Mouse (Mus musculus): ENCODE data around the gene Ltc4s.

Gene Ltc4s

GRCm38 (mm10) chr11:50223783-50224662 is 14.4 kb downstream of the Ltc4s start:
- DNase-seq (ENCODE audit: low read depth) = no peak

DNA sequence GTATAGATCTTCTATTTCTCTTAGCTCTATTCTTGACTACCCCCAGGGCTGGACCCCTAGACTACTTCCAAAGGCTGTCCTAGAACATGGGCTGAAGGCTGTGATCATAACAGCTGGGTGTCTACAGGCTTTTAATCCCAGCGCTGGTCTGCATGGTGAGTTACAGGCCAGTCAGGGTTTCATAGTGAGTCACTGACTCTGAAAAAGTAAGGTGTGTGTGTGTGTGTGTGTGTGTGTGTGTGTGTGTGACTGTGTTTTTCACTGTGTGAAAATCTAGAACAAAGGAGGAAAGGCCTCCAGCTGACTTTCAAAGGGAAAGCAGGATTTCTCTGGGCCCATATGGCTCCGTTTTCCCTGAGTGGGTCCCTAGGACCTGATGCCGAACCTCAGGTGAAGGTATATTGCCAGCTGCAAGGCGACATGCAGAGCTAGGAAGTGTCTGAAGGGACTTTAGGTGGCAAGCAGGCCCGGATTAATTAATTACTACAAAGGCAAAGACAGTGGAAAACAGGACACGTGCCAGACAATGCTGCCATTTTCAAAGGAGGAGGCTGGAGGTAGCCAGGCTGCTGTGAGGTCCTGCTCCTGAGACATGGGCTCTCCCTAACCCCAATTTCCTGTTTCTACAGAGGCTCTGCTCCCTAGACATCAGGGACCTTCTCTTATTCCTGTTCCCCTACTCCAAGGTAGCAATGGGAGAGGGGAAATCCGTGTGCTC is 15.7 kb downstream of the Ltc4s start:
- DNase-seq (ENCODE audit: low read depth) = peak; percentile 48

DNA sequence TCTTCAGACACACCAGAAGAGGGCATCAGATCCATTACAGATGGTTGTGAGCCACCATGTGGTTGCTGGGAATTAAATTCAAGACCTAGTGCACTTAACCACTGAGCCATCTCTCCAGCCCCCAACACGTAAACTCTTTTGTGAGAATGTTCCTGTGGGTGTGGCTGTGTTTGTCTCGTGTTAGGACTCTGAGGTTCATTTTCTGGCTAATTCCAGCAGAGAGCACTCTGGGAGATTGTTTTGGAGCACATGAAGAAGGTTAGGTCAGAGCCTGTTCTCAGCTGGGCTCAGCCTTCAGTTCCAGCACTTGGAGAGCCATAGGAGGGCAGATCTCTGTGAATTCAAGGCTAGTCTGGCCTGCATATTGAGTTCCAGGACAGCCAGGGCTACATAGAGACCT is 18.6 kb downstream of the Ltc4s start:
- no peak for DNase-seq (ENCODE audit: low read depth)

DNA sequence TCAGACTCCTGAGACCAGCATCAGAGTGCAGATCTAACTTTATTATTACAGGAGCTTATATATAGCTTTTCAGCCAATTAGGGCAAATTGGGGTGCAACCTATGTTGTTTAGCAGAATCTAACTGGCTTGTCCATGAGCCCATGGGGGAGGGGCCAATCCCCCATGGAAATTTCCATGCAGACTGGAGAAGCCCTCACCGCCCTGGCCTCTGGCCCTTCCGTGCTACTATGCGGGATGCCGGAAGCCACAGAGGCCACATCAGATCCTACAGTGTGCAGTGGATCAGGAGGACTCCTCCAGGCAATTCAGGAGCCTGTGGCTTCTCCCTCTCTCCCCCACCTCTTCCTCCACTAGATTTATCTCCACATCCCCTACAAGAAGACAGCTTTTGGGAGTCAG is 20.6 kb downstream of the Ltc4s start:
- no peak for DNase-seq (ENCODE audit: low read depth)

GRCm38 (mm10) chr11:50216724-50217366 is 21.6 kb downstream of the Ltc4s start:
- no peak for DNase-seq (ENCODE audit: low read depth)

DNA sequence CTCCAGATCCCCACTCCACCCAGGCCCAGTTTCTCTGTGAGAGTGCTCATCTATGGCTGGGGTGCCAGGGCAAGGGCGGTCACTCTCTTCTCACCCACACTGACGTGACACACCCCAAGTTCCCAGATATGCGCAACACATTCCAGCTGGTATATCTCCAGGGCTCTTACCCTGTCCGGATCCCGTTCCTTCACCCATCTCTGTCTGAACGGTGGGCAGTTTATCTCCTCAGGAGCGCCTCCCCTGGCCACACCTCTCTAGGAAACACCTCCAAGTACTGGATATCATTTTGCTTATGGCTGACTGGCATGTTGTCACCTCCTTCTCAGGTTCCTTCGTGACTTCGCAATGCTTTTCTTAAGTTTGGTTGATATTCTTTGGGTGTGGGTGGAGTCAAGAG is 22.8 kb downstream of the Ltc4s start:
- DNase-seq (ENCODE audit: low read depth) = no peak

DNA sequence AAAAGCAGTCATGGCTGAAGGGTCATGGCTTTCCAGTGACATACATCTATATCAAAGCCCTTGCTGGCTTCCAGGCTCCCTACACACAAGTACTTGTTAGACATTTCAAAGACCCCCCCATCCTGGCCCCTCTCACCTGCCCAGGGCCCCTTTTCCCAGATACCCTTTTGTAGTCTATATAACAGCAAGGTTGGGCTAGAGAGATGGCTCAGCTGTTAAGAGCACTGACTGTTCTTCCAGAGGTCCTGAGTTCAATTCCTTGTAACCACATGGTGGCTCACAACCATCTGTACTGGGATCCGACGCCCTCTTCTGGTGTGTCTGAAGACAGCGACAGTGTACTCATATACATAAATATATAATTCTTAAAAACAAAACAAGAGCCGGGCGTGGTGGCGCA is 23.8 kb downstream of the Ltc4s start:
- DNase-seq (ENCODE audit: low read depth) = no peak

GRCm38 (mm10) chr11:50212848-50213758 is 25.3 kb downstream of the Ltc4s start:
- DNase-seq (ENCODE audit: low read depth) = peak; percentile 95

- peak; percentile 88 for DNase-seq (ENCODE audit: low read depth)
Measured at GRCm38 (mm10) chr11:50212060-50212739, 26.2 kb downstream of the Ltc4s start.

DNA sequence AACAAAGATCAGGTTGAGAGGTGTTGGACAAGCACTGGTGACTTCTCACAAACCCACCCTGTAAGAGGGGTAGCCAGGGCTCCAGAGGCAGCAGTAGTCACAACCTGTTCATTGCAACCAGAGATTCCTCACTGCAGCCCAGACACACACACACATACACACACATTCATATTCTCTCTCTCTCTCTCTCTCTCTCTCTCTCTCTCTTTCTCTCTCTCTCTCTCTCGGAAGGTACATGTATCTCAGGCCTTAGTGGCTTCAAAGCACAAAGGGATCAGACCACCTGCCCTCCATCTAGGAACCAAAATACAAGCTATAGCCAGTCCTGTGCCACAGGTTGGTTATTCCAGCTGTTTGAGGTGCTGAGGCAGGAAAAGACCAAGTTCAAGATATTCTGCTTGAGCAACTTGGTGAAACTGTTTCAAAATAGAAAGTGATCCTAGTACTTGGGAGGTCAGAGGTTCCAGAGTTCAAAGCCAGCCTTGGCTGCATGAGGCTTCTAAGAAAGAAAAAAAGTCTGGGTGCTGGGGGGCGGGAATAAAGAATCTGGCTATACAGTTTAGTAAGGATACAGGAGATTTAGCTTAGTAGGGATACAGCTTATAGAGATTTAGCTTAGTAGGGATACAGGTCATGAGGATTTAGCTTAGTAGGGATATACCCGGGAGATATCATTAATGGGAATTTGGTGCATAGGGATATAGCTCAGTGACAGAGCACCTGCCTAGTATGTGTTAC is 26.9 kb downstream of the Ltc4s start:
- DNase-seq (ENCODE audit: low read depth) = peak; percentile 53

GRCm38 (mm10) chr11:50210505-50211151 is 27.8 kb downstream of the Ltc4s start, which contains the start of the genes Sqstm1 and Mgat4b:
Sqstm1 (minus strand) TSS chr11:50210827.
Mgat4b (plus strand) TSS chr11:50210890.
- DNase-seq (ENCODE audit: low read depth) = peak; percentile 88

DNA sequence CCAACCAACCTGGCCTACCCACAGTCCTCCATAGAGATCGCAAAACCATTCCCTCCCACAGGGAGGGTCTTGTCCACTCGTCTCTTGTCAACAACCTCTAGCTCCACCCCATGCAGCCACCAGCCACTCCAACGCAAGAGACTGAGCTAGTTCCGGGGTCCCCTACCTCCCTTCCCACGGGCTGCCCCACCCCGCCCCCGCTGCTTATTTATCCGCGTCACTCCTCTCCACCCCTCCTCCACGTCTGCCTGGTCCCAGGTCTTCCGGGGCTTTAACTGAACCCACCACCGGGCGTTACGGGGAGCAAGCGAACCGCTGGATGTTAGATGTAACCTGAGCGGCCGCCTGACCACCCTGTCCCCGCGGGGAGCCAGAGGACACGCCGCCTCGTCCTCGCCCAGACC is 28.3 kb downstream of the Ltc4s start:
- peak; percentile 96 for DNase-seq (ENCODE audit: low read depth)

- DNase-seq (ENCODE audit: low read depth) = no peak
Measured at GRCm38 (mm10) chr11:50208039-50208438, 30.4 kb downstream of the Ltc4s start.

DNA sequence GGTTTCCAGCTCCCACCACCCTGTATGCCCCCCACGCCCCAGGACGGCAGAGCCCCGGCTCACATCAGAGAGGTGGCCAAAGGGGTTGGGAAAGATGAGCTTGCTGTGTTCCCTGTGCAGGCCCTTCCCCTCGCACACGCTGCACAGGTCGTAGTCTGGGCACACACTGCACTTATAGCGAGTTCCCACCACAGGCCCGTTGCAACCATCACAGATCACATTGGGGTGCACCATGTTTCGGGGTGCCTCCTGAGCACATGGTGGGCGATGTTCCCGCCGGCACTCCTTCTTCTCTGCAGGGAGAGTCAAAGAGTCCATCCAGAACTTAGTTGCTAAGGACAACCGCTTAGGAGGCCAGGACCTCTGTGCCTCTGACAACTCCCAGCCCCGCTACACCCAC is 31.1 kb downstream of the Ltc4s start:
- no peak for DNase-seq (ENCODE audit: low read depth)

DNA sequence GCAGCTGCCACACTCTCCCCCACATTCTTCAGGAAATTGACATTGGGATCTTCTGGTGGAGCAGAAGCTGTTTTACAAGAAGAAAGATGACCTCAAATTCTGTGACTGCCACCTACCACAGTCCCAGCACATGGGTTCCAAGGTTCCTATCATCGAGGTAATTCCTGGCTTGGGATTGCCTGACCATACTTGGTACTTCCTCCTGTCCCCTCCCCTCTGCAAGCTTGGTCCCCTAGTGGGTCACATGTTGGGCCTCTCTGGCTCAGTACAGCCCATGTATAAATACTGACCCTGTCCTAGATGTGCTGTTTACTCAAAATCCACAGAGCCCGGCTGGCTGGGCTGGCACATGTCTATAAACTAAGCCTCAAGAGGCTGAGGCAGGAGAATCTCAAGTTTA is 32.4 kb downstream of the Ltc4s start:
- DNase-seq (ENCODE audit: low read depth) = no peak

GRCm38 (mm10) chr11:50205434-50205833 is 33.0 kb downstream of the Ltc4s start:
- DNase-seq (ENCODE audit: low read depth) = peak; percentile 39

DNA sequence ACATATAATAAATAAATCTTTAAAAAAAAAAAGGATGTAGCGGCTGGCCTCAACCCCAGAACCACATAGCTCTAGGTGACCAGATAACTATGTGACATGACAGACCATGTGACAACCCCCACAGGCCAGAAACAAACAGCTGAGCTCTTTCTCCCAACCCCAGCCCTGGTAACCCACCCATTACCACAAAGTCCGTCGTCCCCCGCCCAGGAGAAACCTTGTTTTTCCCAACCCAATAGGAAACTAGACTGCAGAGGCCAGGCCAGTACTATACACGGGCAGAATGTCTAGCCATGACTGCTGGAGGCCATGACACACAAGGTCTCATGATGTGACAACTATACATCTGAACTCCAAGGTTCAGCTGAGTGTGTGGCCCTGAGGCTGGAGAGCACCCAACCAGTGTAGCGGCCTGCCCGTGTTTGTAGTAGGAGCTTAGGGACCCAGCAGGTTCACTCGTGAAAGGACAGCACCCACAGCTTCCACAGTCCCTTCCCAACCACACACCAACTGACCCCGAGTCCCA is 35.1 kb downstream of the Ltc4s start:
- no peak for DNase-seq (ENCODE audit: low read depth)

- no peak for DNase-seq (ENCODE audit: low read depth)
Measured at GRCm38 (mm10) chr11:50201590-50201989, 36.8 kb downstream of the Ltc4s start.

- peak; percentile 51 for DNase-seq (ENCODE audit: low read depth)
Measured at GRCm38 (mm10) chr11:50200613-50201012, 37.8 kb downstream of the Ltc4s start.

DNA sequence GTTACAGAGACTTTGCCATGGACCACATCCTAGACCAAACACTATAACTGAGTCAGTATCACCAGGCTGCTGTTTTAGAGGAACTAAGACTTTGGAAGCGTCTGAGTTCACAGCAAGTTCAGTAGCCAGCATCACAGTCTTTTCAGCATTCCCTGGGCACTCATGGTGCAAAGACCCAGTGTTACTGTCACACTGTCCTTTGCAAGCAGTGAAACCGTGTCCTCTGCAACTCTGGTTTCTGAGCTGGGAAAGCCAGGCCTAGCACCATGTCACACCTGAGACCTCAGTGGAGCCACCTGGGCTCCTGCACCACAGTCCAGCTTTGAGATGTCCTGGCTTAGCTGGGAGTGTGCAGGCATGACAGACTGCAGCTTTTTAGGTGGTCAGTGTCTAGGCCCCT is 39.5 kb downstream of the Ltc4s start:
- DNase-seq (ENCODE audit: low read depth) = no peak
